Mouse (Mus musculus) hindbrain, embryonic 10.5 days (tissue): ENCODE results near the gene Gm33815. TPM values are rescaled to one million over a fixed set of nuclear protein-coding genes. Genes with fewer than 3 reads are reported as not detected.
"Not testable (repeated sequence)": the region's sequence is repeated elsewhere in the genome, so short reads cannot be mapped to it uniquely, and the experiment has no call there.

Experiments used
- DNase-seq: peaks from one replicate; pipeline ENCODE4 v3.0.0-alpha.2; 2017; ENCODE audit warnings: low spot score
- H3K27ac ChIP-seq: fragments of 300-500 bp; sonication (generic); 2 replicates; pipeline ENCODE4 v1.5.1; 2016; ENCODE audit warnings: mild to moderate bottlenecking, moderate library complexity
- H3K27me3 ChIP-seq: fragments of 300-500 bp; sonication (generic); 2 replicates; pipeline ENCODE4 v1.6.1; 2016; ENCODE audit warnings: mild to moderate bottlenecking; ENCODE audit not compliant: poor library complexity, insufficient read depth, severe bottlenecking
- H3K36me3 ChIP-seq: fragments of 300-500 bp; sonication (generic); 2 replicates; pipeline ENCODE4 v1.6.1; 2016; ENCODE audit warnings: mild to moderate bottlenecking, moderate library complexity
- H3K4me1 ChIP-seq: fragments of 300-500 bp; sonication (generic); replicated peaks from 2 replicates; pipeline ENCODE4 v1.6.1; 2016; ENCODE audit warnings: mild to moderate bottlenecking
- H3K4me3 ChIP-seq: fragments of 300-500 bp; sonication (generic); 2 replicates; pipeline ENCODE4 v1.5.1; 2016; ENCODE audit warnings: mild to moderate bottlenecking, moderate library complexity
- H3K9me3 ChIP-seq: fragments of 300-500 bp; sonication (generic); 2 replicates; pipeline ENCODE4 v1.6.1; 2016; ENCODE audit warnings: mild to moderate bottlenecking, moderate library complexity
- WGBS: fragments of 180-500 bp; shearing (Covaris S2); methylation state at CpG from one replicate; pipeline ENCODE4 v1.1.7; 2016; 5-methylcytosine and 5-hydroxymethylcytosine counted together
- polyA plus RNA-seq: library from polyadenylated mRNA; unstranded; fragments of >200 nt; fragmentation: Nextera tagmentation; extraction: Ambion mirVana; gene quantifications from 2 replicates; pipeline ENCODE4 v1.2.1, GENCODE M21; 2016

The Gm33815 gene
- polyA plus RNA-seq = not detected in 2 replicates

DNA sequence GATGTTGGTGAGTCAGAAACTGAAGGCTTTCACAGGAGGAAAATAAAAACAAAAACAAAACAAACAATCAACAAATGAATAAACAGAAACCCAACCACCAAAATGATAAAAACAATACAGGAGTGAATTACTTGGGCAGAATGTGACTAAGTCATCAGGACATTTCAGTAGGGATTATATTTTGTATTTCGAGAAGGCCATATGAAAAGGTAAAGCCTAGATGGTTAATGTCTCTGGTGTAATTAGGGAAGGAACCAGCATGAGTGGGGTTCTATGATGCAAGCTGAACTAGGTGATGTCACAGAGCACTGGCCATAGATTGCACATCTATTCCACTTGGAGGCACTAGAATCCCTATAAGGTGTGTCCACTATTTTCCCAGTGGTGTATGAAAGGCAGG, at the start of gene Gm33815:
Gene Gm33815, plus strand, starts transcription at position 301 of the 400 bp plus-strand sequence.
- WGBS = no CpG with 5 or more reads among the region's 1 CpGs
- not testable (repeated sequence) for H3K9me3 ChIP-seq, H3K27ac ChIP-seq, H3K36me3 ChIP-seq, H3K4me3 ChIP-seq, H3K4me1 ChIP-seq, H3K27me3 ChIP-seq, DNase-seq
